Mouse (Mus musculus) mature B cell (primary cell): ENCODE measurements around the gene Pgk1.

Experiments
- in situ Hi-C: fragments of 300-500 bp; cut with MboI; formaldehyde crosslinking; loops from 2 replicates; pipeline ENCODE4 v1.14.3; 2019

Gene Pgk1

GRCm38 (mm10) chrX:106219171-106220032 is 32.5 kb downstream of the Pgk1 start:
- in situ Hi-C loops = loop anchor here (25.0 kb wide), 1 partner anchor 1268 kb away; no protein-coding TSS in a partner anchor

GRCm38 (mm10) chrX:106221058-106221457 is 34.2 kb downstream of the Pgk1 start, which contains the start of gene Taf9b:
Taf9b (minus strand) TSS chrX:106221158.
- in situ Hi-C loops = loop anchor here (25.0 kb wide), 1 partner anchor 1266 kb away; no protein-coding TSS in a partner anchor
